Mouse (Mus musculus) natural killer cell, adult 2 months (primary cell): ENCODE results near the gene Mroh2b.

Experiments used
- DNase-seq, 2 experiments: peaks; one replicate each; pipeline ENCODE4 v3.0.0; 2022; ENCODE audit warnings: low spot score in 2 of 2

Mroh2b gene

DNA sequence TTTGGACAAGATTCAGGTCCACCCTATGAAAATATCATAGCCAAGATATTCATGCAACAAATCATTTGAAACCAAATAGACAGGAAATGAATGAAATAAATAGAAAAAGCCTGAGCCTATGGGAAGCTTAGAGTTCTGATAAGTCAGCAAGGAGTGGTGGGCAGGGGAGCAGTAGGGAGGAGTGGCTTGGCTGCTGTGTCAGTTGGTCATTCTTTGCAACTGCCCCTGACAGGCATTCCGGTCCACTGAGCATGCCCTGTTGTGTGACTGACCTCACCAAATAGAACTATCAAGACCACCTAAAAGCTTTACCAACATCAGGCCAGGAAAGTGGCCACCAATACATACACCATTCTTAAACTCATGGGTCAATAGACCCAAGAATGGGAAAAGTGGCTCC lies at the start of gene Mroh2b:
TSS of gene Mroh2b (plus strand) at position 301 of the 400 bp plus-strand sequence.
- DNase-seq: no peak

GRCm38 (mm10) chr15:4850015-4850414 lies 48.5 kb upstream of the Mroh2b start:
- no peak for DNase-seq

DNA sequence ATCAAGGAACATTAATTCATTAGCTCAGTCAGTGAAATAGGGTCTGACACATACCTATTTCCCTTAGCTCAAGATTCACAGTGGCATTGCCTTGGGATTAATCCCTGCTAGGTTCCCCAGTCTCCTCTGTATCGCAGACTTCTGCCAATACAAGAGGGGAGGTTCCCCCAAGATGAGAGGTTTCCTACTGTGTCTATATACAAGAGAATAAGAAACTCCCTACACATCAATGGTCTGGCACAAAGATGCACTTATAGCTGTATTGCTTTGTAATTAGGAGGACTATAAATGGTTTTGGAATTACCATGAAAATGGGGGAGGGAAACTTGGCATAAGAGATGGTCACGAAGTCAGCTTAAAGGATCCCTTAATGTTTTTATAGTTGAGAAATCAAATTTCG lies 3.6 kb upstream of the Mroh2b start:
- no peak for DNase-seq

GRCm38 (mm10) chr15:4934731-4935130 lies 36.2 kb downstream of the Mroh2b start:
- DNase-seq: no peak

GRCm38 (mm10) chr15:4973355-4973754 lies 74.8 kb downstream of the Mroh2b start:
- DNase-seq: no peak

DNA sequence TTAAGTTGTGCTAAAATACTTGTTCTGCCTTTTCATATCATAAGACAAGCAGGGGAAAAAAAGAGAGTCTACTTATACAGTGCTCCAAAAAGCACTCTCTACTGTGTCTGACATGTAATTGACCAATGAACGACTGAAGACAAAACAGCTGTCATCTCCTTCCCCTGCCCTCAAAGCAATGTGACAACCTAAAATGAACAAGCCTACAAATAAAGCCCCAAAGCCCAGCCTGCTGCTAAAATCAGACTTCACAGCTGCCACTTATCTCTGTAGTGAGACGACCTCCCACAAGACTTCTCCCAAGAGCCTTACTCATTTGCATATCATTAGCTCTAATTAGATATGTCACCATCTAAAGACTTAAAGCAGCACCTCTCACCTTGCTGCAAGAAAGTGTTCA lies 104.4 kb downstream of the Mroh2b start:
- DNase-seq: no peak

GRCm38 (mm10) chr15:5003503-5004196 lies 105.1 kb downstream of the Mroh2b start:
- no peak for DNase-seq

DNA sequence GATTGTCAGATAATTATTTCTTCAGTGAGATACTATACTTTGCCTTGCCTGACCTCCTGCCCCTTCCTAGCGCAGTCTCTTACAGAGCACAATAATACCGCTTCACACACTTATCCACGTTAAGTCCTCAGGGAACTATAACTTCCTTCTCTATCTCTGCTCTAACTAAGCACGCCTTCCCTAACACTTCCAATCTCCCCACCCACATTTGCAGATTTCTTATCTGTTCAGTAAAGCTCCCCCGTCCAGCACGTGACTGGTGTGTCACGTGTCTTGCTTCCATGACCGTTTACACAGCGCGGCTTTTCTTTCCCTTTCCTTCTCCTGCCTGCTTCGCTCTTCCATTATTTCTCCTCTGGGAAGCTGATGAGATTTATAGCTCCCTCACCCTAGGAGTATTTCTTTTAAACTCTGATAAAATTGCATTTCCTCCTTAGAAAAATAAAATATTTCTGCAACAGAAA lies 111.1 kb downstream of the Mroh2b start:
- DNase-seq: no peak
